Mouse (Mus musculus) c-Kit-positive CD71-positive TER-119-negative erythroid progenitor cells, embryonic 14.5 days (primary cell): ENCODE results near the gene Ltbp2.

Experiments used
- DNase-seq: peaks from one replicate; pipeline ENCODE4 v3.0.0-alpha.2; 2013; ENCODE audit warnings: low read depth

Gene Ltbp2

DNA sequence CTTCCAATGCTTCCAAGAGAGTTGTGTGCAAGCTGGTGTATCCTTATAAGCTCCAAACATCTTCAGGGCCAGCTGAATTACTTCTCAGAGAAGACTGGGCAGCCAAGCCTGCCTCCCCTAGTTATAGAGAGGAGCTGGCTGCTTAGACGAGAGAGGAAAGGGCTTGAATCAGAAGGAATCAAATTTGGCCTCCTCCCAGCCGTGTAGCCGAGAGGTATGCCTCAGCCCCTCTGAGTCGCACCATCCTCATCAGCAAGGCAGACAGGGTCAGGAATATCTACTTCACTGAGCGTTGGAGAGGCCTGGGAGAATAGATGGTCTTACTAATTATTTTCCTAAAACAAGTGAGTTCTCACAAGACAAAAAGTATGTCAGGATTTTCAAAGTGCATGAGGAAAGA is 40.7 kb downstream of the Ltbp2 start:
- DNase-seq, result no peak

DNA sequence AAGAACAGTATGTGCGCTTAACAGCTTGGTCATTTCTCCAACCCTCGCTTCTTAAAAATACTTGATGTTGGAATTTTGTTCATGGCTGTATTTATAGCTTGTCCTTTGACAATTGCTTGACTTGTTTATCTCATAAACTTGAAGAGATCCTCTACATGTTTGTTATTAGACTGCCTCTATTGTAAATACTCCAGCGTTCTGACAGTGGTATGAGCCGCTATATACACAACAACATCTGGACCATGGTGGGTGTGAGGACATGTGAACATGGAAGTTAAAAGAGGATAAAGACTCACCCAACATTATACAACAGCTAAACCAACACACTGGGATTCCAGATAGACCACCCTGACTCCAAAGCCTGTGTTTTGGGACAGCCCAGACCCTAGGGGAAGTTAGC is 41.6 kb downstream of the Ltbp2 start:
- no peak for DNase-seq

DNA sequence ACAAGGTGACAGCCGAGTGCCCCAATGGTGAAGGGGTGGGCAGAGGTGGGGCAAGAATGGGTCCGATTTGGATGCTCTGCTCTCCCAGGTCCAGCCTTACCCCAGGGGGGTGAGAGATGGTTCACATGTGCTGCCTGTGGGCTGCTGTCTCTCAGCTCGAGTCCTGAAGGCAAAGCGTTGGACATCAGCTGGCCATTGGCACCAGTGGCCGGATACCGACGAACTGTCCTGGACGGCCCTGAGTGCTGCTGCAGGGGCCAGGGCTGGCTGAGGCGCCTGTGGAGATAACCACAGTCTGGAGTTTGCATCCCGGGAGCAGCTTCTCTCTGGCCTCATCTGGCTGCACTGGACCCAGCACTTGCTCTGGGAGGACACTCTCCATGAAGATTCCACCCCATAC is 44.7 kb downstream of the Ltbp2 start:
- no peak for DNase-seq

DNA sequence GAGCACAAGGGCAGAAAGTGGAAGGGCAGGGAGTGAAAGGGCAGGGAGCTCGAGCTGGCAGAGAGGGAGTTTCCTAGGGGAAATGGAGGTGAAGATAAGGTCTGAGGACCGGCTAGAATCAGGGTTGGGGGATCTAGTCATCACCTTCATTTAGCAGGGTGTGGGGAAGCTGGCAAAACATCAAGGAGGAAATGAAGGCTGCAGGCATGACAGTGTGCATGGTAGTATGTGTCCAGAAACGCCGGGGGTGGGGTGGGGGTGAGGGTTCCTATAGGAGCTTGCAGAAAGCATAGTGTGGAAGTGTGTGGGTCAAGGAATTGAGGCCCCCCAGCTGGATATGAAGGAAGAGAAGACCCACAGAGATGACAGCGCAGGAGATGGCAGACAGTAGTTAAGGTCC is 45.2 kb downstream of the Ltbp2 start:
- DNase-seq, result no peak

DNA sequence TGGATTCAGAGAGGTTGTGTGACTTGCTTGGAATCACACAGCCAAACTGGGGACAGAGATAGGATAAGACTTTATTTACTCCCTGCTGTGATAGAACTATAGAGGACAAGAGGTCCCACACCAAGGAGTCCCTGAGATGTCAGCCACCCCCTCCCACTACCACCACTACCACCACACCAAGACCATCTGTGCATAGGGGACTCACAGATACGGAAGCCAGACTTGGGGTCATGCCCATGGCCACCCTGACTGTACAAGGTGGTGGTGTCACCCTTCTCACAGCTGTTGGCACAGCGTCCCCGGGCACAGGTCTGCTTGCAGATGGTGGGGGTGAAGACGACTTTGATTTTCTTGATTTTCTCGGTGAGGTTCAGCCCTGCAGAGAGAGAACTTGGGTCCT is 45.9 kb downstream of the Ltbp2 start:
- DNase-seq, result no peak

DNA sequence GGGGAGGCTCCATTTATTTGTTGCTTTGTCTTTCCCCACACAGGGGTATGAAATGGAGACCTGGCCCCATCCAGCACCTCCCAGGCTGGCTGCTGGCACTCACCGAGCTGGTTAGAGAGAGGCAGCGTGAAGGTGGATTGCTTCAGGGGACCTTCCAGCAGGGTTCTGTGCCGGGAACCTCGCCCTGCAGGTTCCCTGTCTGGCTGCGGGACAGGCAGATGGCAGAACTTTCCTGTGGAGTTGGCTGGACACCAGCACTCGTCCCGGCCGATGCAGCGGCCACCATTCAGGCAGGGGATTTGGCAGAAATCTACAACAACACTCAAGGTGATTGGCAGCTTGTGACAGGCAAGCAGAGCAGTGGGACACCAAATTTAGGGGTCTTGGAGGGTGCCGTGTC is 46.4 kb downstream of the Ltbp2 start:
- DNase-seq, result no peak

DNA sequence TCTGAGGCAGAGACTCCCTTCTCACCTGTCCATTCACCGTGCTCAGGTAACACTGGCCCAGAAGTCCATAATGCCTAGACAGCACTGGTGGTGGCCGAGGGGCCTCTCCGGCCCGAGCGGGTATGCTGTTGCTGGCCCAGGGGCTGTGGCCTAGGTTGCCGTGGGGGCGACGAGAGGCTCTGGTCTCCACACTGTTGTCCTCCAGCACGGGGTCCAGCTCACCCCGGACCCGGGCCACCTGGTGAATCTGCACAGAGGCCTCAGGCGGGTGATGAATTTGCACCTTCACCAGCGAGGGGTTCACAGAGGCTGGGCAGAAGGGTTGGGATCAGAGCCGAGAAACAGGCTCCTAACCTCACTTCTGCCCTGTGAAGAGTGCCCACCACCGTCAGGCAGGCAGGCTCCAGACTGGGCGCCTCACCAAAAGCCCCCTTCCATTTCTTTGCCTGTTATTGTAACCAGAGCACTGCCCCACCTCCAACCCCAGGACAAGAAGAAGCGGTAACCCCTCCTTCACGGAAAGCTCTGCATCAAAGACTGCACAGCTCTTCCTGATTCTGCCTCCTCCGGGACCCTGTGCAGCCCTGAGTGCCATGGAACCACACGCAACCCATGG is 47.1 kb downstream of the Ltbp2 start:
- no peak for DNase-seq

DNA sequence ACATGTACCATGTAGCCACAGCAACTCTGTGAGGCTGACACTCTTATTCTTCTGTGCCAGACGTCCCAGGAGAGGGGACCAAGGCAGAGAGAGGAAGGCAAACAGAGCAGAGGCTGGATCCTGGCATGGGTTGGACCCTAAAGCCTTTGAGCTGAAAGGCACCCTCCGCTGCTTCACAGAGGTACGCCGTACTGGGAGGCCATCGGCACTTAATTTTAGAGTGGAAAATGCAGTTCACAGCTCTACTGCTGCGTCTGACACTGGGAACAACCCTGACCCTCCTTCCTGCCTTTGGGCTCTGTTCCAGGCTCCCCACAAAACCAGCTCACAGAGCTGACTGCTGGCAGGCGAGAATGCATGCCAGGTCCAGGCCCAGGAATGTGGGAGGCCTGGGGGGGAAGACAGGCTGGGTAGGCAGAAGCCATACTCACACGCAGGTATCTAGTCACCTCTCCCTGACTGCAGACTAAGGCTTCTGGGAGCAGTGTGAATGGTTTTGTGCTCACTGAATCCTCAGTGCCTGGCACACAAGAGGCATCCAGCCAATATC is 48.9 kb downstream of the Ltbp2 start:
- DNase-seq, result no peak

DNA sequence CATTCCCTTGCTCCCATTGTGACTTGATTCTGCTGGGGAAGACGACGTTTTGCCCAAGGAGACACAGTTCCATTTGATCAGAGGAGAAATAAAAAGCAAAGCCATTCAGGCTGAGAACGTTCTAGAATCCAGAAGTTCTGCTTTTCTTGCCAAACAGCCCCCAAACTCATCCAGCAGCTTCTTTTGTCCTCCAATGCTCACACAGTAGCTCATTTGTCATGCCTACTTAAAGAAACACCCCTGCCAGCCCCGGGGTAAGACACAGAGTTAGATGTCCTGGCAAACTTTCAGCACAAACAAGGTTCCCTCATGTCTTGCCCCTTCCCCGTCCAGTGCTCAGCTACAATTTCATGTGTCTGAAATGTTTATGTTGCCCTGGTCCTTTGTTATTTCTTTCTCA is 52.1 kb downstream of the Ltbp2 start:
- no peak for DNase-seq

DNA sequence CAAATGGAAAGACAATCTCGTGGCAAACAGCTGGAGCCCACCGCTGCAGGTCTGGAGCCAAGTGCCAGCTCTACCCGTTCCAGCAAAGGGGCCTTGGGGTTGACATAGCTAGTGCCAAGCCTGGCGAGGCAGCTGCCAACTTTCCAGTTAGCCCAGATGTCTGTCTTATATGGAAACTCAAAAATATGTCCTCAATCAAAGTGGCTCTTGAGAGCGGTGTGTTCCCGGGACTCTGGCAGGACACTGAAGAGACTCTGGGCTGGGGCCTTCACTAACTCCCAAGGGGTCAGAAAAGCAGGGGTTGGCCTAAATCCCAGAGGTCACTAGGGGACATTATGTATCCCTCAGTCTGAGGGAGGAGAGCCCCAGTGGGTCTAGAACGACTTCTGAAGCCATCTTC is 52.7 kb downstream of the Ltbp2 start:
- no peak for DNase-seq

DNA sequence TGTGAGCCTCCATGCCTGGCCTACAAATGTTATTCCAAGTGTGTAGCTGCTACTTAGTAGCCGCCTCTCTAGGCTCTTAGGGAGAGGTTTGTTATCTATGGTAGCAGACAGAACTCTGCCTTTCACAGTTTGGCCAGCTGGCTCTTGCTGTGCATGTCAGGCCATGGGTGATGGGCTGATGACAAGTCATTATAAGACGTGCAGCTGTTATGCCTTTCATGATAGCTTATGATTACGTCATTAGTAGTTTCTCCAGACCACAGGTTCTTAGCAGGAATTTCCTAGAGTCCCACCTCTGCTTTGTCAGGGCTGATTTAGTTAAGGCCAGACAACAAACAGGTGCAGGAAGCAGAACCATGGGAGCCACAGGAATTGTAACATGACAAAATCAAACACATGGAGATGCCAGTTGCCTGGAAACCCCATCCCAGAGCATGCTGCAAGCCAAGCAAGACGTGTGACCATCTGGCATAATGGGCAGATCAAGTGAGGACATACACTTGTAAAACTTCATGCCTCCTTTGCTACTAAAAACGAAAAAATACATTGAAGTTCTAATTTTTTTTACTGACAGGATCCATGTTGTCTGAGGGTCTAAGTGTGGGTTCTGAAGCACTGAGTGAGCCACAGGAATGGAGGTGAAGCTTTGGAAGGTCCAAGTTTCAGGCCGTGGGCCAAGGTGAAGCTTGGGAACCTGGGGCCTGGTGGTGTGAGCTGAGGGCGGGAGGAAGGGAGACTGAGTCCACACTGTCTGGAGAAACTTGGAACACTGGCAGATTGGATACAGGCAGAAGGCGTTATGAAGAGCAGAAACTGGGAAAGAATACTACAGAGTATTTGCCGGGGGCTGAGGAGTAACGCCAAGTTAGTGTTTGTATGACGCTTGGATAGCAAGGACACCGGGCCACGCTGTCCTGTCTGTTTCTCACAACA is 56.8 kb downstream of the Ltbp2 start:
- DNase-seq, result peak; percentile 58

DNA sequence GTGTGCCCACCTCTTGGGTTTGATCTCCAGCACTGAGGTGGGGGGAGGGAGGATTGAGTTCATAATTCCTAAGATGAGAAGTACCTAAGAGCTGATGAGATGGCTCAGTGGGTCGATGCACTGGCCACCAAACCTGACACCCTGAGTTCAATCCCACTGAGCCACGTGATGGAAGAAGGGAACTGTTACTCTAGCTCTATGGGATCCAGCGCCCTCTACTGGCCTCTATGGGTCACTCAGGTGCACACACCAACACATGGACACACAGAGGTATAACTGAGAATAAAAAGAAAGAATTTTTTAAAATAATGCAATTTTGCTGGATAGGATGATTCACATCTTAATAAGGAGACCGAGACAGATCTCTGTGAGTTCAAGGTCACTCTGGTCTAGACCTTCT is 57.8 kb downstream of the Ltbp2 start:
- DNase-seq, result peak; percentile 24

DNA sequence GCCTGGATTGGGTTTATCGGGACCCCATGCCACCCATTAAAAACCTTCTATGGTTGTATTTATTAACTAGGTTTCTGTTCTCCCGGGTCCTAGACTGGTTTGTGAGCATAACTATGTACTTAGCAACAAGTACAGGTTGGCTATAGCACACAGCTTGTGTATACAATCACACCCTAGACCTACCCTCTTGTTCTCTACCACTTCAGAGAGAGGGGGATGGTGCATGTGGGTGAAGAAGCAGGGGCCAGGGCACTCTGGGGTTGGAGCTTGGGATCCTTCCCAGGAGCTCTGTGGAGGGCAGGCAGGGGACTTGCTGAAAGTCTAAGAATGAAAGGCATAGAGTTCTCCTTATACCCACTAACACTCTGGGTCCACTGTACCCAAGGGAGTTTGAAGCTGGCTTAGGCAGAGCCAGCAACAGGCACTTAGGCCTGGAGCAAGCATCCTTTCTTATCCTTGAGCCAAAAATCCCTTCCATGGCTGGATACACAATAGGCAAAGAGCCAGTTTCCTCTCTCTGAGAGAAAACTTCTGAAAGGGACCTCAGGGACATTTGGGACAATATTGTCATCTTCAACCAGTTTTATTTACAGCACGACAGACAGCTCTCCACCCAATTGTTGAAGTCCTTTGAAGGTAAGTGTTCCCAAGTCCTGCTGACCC is 61.5 kb downstream of the Ltbp2 start:
- DNase-seq, result no peak

DNA sequence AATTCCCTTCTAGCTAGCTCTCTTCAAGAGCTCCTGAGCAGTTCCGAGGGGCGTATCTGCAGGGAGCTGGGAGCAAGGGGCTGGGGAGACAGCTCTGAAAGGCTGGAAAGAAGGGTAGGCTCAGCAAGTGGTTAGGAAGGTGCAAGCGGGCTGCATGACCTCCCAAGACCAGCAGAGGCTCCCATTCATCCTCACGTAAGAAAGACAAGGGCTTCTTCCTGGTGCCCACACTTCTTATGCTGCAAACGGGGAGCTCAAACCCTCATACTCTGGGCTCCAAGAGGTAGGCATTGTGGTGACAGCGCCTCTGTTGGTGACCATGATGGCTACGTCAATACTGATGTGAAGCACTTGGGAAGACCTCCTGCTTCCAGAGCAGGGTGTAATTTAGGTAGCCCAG is 62.6 kb downstream of the Ltbp2 start:
- DNase-seq, result no peak

DNA sequence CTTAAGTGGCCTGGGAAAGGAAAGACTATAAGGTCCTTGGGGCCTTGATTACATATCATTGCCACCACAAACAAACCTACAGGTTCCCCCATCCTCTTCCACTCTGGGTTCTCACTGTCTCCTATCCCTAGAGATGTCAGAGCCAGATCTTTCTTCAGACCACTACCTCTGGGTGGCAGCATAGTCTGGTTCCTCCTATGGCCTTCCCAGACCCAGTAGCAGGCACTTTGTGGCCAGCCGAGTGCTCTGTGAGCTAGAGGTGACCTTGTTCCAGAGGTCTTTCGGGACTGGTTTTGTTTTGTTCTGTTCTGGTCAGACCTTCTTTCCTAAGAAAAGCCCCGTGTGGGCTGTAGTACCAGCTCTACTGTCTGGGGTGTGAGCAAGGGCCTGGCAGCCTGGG is 64.3 kb downstream of the Ltbp2 start:
- DNase-seq, result no peak

DNA sequence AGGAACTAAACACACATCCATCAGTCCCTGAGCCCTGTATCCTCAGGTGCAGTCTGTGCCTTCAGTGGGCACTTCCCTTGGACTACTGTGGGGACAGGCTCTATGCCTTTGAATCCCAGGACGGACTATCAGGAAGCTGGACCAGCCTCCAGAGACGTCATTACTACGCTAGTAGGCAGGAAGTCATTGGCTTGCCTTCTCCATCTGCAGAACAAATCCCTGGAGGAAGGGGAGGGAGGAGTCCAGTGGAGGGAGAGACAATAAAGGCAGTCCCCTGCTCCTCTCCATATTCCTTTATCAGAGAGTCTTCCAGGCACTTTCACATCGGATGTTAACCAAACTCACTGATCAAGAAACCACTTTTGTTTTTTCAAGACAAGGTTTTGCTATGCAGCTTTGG is 64.8 kb downstream of the Ltbp2 start:
- no peak for DNase-seq

DNA sequence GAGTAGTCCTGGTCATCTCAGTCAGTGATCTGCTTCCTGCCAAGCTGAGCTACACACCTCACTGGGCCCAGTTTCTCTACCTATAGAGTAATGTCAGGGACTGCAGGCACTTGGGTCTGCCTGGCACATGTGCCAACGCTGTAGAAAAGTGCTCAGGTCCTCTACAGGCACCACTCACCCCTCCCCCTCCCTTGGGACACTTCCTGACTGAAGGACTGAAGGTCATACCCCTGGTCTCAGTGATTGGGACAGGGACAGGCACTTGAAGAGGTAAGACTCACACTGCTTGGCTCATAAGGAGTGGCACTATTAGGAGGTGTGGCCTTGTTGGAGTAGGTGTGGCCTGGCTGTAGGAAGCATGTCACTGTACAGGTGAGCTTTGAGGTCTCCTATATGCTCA is 65.5 kb downstream of the Ltbp2 start:
- no peak for DNase-seq

DNA sequence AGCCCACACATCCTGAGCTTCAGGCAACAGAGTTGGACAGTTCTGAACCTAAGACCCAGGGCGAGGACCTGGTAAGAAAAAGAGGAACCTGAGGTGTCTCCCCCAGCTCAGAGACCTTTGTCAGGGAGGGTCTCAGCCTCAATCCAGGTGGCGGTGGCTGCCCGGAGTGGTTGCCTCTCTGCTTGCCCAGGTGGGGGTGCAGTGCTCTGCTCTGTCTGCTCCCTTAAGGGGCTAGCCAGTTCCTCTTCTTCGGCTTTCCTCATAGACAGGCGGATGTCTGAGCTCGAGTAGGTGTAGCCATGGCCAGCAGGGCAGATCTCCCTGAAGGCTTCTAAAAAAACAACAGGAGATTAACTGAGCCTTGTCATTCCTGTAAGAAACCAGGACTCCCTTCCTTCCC is 67.3 kb downstream of the Ltbp2 start:
- DNase-seq, result no peak

DNA sequence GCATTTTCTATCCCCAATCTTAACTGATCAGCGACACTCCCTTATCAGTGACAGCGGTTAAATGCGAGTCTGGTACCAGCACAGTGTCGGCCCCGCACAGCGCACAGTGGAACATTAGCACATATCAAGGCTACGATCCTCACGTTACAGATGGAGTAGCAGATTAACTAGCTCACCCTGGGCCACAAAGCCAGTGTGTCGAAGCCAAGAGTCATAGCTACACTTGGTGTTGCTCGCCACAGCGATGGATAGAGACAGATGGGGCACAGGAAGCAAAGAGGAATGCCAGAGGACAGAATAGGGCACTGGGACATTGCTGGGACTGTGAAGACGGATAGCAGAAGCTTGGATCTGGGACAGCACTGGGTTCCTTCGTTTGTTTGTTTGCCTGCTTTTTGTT is 69.0 kb downstream of the Ltbp2 start:
- no peak for DNase-seq

DNA sequence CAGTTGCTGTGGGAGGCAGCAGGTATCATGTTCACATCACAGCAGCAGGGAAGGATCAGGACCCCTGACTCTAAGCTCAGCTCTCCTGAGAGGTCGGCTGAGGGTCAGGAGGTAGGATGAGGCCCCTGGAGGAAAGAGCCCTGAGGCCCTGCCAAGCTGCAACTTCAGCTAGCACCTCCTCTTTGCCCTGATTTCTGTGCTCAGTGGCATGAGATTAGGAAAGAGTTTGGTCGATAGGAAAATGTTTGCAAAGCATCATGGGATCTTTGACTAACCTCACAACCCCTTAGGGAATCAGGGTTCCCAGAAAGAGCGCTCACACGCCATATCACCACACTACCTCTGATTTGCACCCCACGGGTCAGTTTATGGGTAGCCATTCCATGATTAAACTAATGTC is 69.6 kb downstream of the Ltbp2 start:
- DNase-seq, result no peak

DNA sequence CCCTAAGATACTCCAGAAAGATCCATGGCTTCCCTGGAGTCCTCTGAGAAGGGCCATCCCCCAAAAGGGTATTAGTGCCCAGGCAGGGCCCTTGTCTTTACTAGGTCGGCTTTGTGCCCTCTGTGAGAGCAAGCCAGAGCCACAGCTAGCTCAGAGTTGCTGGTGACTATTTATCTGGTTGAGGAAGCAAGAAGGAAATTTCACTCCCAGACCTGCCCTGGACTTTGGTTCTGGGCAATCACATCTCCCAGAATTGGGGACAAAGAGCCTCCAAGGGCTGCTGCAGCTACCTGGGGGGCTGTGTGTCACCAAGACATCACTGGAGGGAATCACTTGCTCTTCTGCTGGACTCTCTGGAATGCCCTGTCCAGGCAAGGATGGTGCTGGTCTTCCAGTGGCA is 70.3 kb downstream of the Ltbp2 start:
- DNase-seq, result no peak

DNA sequence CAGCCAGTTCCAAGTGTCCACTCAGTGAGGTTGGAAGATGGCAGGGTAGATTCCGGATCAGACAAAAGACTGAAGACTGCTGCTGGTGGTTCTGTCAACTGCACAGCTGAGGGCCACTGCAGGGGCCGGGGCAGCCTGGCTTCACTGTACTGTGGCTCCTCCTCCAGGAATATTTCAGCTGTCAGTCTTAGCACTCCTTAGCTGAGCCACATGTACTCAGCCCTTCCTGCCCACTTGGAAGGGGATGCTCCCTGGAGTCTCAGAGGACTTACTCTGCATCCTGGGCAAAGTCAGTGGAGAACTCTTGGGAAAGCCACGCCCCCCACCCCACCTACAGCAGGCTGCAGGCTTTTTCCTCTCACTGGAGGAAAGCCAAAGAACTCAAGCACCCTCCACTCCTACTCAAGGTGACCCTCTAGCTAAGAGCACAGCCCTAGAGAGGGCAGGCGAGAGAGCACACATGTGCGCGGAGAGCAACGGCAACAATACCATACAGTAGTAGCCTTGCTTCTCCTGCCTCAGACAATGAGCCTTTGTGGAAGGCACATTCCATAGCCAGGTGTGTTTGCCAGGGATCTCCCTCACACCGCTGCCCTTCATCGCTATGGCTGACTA is 71.0 kb downstream of the Ltbp2 start:
- no peak for DNase-seq

DNA sequence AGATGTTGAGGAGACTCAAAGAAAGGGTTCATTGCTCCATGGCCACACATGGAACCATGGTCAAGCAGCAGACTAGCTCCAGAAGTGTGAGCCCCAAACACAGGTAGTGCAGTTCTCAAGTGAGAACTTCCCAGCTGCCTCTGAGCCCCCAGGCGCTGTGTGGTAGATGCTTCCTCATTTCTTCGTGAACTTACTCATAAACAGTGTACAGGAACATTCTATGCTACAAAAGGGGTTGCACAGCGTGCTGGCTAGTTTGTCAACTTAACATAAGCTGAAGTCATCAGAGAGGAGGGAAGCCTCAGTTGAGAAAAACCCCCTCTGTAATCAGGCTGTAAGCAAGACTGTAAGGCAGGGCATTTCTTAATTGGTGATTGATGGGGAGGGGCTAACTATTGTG is 73.7 kb downstream of the Ltbp2 start:
- DNase-seq, result no peak
